Mouse (Mus musculus): ENCODE data around the gene Gid8. TPM values are rescaled to one million over a fixed set of nuclear protein-coding genes. Genes with fewer than 3 reads are reported as not detected.

The Gid8 gene
- 54.2 and 58.3 TPM in 2 replicates for polyA plus RNA-seq (2012; rRNA removed)

DNA sequence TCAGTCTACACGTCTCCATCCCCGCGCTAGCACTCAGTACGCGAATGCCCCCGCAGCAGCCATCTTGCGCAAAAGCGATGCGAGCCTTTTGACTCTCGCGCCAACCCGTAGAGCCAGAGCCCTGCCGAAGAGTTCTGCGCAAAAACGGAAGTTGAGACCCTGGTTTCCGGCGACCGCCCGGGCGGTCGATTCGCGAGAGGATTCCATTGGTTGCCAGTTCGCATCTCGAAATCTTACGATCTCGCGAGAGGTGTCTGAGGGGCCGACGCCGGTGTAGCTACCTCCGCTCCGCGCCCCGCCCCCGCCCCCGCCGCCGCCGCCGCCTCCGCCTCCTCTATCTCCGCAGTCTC is at the start of gene Gid8, which contains the start of gene Dido1:
Gene Gid8 (plus strand): TSS at position 195 of the 350 bp plus-strand sequence.
Gene Dido1 (minus strand): TSS at position 77 of the 350 bp plus-strand sequence.

DNA sequence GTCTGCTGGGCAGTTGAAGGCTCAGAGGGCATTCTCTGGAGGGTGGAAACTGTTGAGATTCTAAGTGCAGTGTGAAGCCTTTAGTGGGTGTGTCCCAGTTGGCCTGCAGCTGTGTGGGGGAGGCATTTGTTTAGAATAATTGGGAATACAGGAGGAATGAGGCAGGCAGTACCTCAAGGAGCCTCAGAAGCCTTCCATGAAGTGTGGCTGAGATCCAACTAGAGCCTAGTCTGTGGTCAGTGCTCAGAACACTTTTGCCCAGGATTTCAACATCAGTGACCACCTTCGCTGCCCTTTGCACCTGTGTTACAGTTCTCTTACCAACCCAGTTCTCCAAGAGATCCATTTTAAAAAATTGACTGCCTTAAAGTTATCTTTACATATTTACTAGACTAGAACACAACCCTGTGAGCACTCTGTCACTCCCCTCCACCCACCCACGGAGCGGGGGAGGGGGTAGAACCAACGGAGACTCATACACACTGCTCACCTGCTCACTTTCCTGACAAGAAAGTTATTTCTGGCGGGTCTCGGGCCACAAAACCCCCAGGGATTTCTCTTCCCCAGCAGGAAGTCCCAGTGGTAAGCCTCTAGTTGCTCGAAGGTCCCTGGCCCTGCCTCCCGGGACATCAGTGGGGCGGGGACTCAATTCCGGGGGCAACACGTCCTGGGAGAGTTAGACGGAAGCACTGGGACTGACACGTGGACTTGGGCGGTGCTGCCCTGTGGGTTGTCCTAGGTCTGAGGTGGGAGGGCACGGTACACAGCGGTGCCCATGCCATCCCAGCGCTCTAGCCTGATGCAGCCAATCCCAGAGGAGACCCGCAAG is 14.9 kb downstream of the Gid8 start, which contains the start of gene Slc17a9:
Gene Slc17a9 (plus strand): TSS at position 679 of the 829 bp plus-strand sequence.

Other genes starting within 250 kb of the Gid8 start
- gene Ntsr1, start 210.1 kb upstream of the Gid8 start, polyA plus RNA-seq (2012; rRNA removed): 2.4 and 3.2 TPM in 2 replicates
- gene Mrgbp, start 128.8 kb upstream of the Gid8 start, polyA plus RNA-seq (2012; rRNA removed): 65.3 and 71.8 TPM in 2 replicates
- gene Ogfr, start 120.9 kb upstream of the Gid8 start, polyA plus RNA-seq (2012; rRNA removed): 126 and 132 TPM in 2 replicates
- 49.9 and 240 TPM in 2 replicates for gene Col9a3, start 112.3 kb upstream of the Gid8 start, polyA plus RNA-seq (2012; rRNA removed)
- gene Tcfl5, start 67.4 kb upstream of the Gid8 start, polyA plus RNA-seq (2012; rRNA removed): 1.7 and 1.8 TPM in 2 replicates
- gene Dido1, start 118 bp upstream of the Gid8 start, polyA plus RNA-seq (2012; rRNA removed): 35.1 and 38.5 TPM in 2 replicates
- 0.77 and 1.2 TPM in 2 replicates for gene Slc17a9, start 15.1 kb downstream of the Gid8 start, polyA plus RNA-seq (2012; rRNA removed)
- 4.3 and 5.0 TPM in 2 replicates for gene Bhlhe23, start 66.8 kb downstream of the Gid8 start, polyA plus RNA-seq (2012; rRNA removed)
- 57.7 and 65.5 TPM in 2 replicates for gene Ythdf1, start 210.8 kb downstream of the Gid8 start, polyA plus RNA-seq (2012; rRNA removed)
- 0.04 and 0.10 TPM in 2 replicates for gene Birc7, start 218.9 kb downstream of the Gid8 start, polyA plus RNA-seq (2012; rRNA removed)
- gene Nkain4, start 244.6 kb downstream of the Gid8 start, polyA plus RNA-seq (2012; rRNA removed): 49.7 and 53.1 TPM in 2 replicates

Measured in central nervous system, embryonic 14 days (tissue).